Mouse (Mus musculus) urinary bladder, postnatal 10 days (tissue): ENCODE measurements around the gene Tmem232.
"Not testable (repeated sequence)": the region's sequence is repeated elsewhere in the genome, so short reads cannot be mapped to it uniquely, and the experiment has no call there.

Experiments
- DNase-seq: peaks from one replicate; pipeline ENCODE4 v3.0.0; 2022; ENCODE audit warnings: low spot score

The Tmem232 gene

GRCm38 (mm10) chr17:65540441-65541272, at the start of gene Tmem232:
Gene Tmem232 (minus strand): TSS chr17:65540782.
- DNase-seq = no peak

GRCm38 (mm10) chr17:65586892-65587291, 46.3 kb upstream of the Tmem232 start:
- DNase-seq = no peak

GRCm38 (mm10) chr17:65581440-65581839, 40.9 kb upstream of the Tmem232 start:
- DNase-seq = no peak

- no peak for DNase-seq
Measured at GRCm38 (mm10) chr17:65579766-65580165, 39.2 kb upstream of the Tmem232 start.

- no peak for DNase-seq
Measured at GRCm38 (mm10) chr17:65575339-65575738, 34.8 kb upstream of the Tmem232 start.

- DNase-seq = no peak
Measured at GRCm38 (mm10) chr17:65574850-65575249, 34.3 kb upstream of the Tmem232 start.

- DNase-seq = no peak
Measured at GRCm38 (mm10) chr17:65571866-65572265, 31.3 kb upstream of the Tmem232 start.

GRCm38 (mm10) chr17:65571466-65571865, 30.9 kb upstream of the Tmem232 start:
- DNase-seq = no peak

- DNase-seq = no peak
Measured at GRCm38 (mm10) chr17:65564189-65564588, 23.6 kb upstream of the Tmem232 start.

- DNase-seq = no peak
Measured at GRCm38 (mm10) chr17:65563345-65563744, 22.8 kb upstream of the Tmem232 start.

- no peak for DNase-seq
Measured at GRCm38 (mm10) chr17:65562761-65563160, 22.2 kb upstream of the Tmem232 start.

- DNase-seq = no peak
Measured at GRCm38 (mm10) chr17:65561361-65562015, 20.9 kb upstream of the Tmem232 start.

GRCm38 (mm10) chr17:65559273-65559672, 18.7 kb upstream of the Tmem232 start:
- no peak for DNase-seq

GRCm38 (mm10) chr17:65558788-65559187, 18.2 kb upstream of the Tmem232 start:
- DNase-seq = no peak

GRCm38 (mm10) chr17:65558217-65558616, 17.6 kb upstream of the Tmem232 start:
- DNase-seq = no peak

- no peak for DNase-seq
Measured at GRCm38 (mm10) chr17:65557212-65557611, 16.6 kb upstream of the Tmem232 start.

- DNase-seq = no peak
Measured at GRCm38 (mm10) chr17:65556798-65557197, 16.2 kb upstream of the Tmem232 start.

GRCm38 (mm10) chr17:65552426-65552997, 11.9 kb upstream of the Tmem232 start:
- DNase-seq = no peak

GRCm38 (mm10) chr17:65550357-65550756, 9.8 kb upstream of the Tmem232 start:
- DNase-seq = no peak

- no peak for DNase-seq
Measured at GRCm38 (mm10) chr17:65548698-65549365, 8.2 kb upstream of the Tmem232 start.

GRCm38 (mm10) chr17:65546221-65546620, 5.6 kb upstream of the Tmem232 start:
- DNase-seq = not testable (repeated sequence)

- no peak for DNase-seq
Measured at GRCm38 (mm10) chr17:65536156-65536555, 4.4 kb downstream of the Tmem232 start.
